Mouse (Mus musculus): Measurements from ENCODE around the gene Mcoln3. TPM values are rescaled to one million over a fixed set of nuclear protein-coding genes. Genes with fewer than 3 reads are reported as not detected.

Mcoln3 gene
- total RNA-seq, 1 experiment: 2.5 TPM

DNA sequence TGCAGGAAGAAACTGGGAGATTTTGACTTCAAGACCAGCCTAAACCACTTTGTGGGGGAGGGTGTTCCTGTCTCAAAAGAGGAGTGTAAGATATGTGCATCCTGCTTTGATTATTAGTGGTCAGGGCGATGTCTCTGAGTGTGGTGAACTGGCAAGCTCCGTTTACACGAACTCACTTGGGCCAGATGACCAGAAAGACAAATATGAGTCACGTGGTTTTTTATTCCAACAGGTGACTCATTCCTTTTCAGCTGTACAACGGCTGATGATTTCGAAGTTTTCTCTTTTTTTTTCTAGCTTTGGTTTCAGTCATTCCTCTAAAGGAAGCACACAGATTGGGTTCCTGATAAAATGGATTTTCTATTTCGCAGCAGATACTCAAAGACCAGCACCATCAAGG lies 60.0 kb downstream of the Mcoln3 start:
- no peak for TF ChIP-seq MAFK (IDR thresholded peaks at IDR 0.05; ENCODE audit: insufficient read depth, low read depth, low read length)
- no peak for TF ChIP-seq ZC3H11A (IDR thresholded peaks at IDR 0.05; ENCODE audit: borderline replicate concordance, low read depth, low read length)
- TF ChIP-seq ZNF384 (IDR thresholded peaks at IDR 0.05; ENCODE audit: low read depth, low read length): no peak
- no peak for TF ChIP-seq CHD2 (IDR thresholded peaks at IDR 0.05; ENCODE audit: low read depth, low read length)
- H3K9ac ChIP-seq (ENCODE audit: insufficient read depth, low read depth, low read length, poor library complexity, severe bottlenecking): no peak overlapping the region
- no peaks in the 10 kb centered on the region for H3K36me3 ChIP-seq (ENCODE audit: control insufficient read depth, insufficient read depth, low read length, poor library complexity, severe bottlenecking)
- H3K4me1 ChIP-seq (ENCODE audit: control insufficient read depth in 2 of 2, insufficient read depth in 2 of 2, low read length in 2 of 2, poor library complexity in 1 of 2): peaks cover 0 to 3% of the 10 kb centered on the region in 2 experiments; a peak in 1 of 4 replicates
- no peak overlapping the region for H3K27ac ChIP-seq (ENCODE audit: insufficient read depth, low read depth, low read length, poor library complexity, severe bottlenecking)
- H3K9me3 ChIP-seq (ENCODE audit: control insufficient read depth, insufficient read depth, low read depth, low read length): no peaks in the 10 kb centered on the region
- DNase-seq (ENCODE audit: low read depth, low spot score): no peak
- no peak overlapping the region for H3K4me3 ChIP-seq (ENCODE audit: insufficient read depth in 1 of 2, low read depth in 1 of 2, low read length in 2 of 2, poor library complexity in 1 of 2, severe bottlenecking in 1 of 2)
- in situ Hi-C loops (cut with MboI; ENCODE audit: low sequenced_read_pairs in 2 of 2, unreplicated experiment in 2 of 2): loop anchor here (5.0 to 25.0 kb wide), 4 partner anchors 120 to 765 kb away; no protein-coding TSS in a partner anchor

DNA sequence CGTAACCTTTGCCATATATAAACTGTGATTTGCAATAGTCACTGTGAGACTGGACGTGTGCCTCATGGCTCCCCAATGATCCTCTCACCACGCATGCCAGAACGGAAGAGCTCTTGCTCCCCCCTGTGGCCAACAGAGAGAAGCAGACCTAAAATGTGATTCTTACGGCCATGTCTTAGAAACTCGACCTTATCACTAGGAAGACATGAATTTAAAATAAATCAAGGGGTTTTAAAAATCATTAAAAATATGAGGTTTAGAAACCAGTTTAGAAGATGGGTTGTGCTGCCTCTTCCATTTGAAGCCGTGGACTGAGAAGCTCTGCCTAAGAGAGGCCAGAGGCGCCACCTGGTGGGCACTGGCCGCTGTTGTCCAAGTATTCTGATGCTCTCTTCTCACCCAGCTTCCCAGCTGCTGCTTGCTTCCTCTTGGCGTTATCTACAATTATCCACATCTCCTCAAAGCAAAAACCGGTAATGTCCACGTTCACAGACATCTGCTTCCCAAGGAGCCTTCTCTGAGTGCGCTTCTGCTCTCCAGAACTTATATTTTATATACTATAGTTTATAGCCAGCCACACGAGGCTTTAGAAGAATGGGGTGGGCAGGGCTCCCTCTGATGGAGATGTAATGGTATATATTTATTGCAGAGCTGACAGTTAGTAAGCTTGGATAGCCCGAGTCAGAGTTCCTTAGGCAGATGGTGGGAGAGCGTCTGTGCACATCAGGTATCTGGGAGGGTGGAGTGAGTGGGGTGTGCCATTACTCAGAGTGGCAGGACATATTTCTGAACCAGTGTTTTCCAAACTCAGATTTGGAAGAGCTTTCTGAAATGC lies 60.7 kb downstream of the Mcoln3 start:
- in situ Hi-C loops (cut with MboI; ENCODE audit: low sequenced_read_pairs in 2 of 2, unreplicated experiment in 2 of 2): loop anchor here (5.0 to 25.0 kb wide), 4 partner anchors 121 to 766 kb away; no protein-coding TSS in a partner anchor
- TF ChIP-seq HCFC1 (IDR thresholded peaks at IDR 0.05; ENCODE audit: borderline replicate concordance, insufficient read depth, low read length) (no peak), ZNF384 (IDR thresholded peaks at IDR 0.05; ENCODE audit: low read depth, low read length) (no peak), ZC3H11A (IDR thresholded peaks at IDR 0.05; ENCODE audit: borderline replicate concordance, low read depth, low read length) (peak; percentile 74), CHD2 (IDR thresholded peaks at IDR 0.05; ENCODE audit: low read depth, low read length) (no peak), MAFK (IDR thresholded peaks at IDR 0.05; ENCODE audit: insufficient read depth, low read depth, low read length) (no peak)
- Histone ChIP-seq H3K4me3 (ENCODE audit: insufficient read depth in 1 of 2, low read depth in 1 of 2, low read length in 2 of 2, poor library complexity in 1 of 2, severe bottlenecking in 1 of 2) (peak overlapping the region in 1 of 2 experiments; percentile 49; a peak in 2 of 4 replicates), H3K9me3 (ENCODE audit: control insufficient read depth, insufficient read depth, low read depth, low read length) (no peaks in the 10 kb centered on the region), H3K4me1 (ENCODE audit: control insufficient read depth in 2 of 2, insufficient read depth in 2 of 2, low read length in 2 of 2, poor library complexity in 1 of 2) (peaks cover 0 to 3% of the 10 kb centered on the region in 2 experiments; a peak in 1 of 4 replicates), H3K9ac (ENCODE audit: insufficient read depth, low read depth, low read length, poor library complexity, severe bottlenecking) (no peak overlapping the region), H3K36me3 (ENCODE audit: control insufficient read depth, insufficient read depth, low read length, poor library complexity, severe bottlenecking) (no peaks in the 10 kb centered on the region), H3K27ac (ENCODE audit: insufficient read depth, low read depth, low read length, poor library complexity, severe bottlenecking) (no peak overlapping the region)
- DNase-seq (ENCODE audit: low read depth, low spot score): peak; percentile 72

DNA sequence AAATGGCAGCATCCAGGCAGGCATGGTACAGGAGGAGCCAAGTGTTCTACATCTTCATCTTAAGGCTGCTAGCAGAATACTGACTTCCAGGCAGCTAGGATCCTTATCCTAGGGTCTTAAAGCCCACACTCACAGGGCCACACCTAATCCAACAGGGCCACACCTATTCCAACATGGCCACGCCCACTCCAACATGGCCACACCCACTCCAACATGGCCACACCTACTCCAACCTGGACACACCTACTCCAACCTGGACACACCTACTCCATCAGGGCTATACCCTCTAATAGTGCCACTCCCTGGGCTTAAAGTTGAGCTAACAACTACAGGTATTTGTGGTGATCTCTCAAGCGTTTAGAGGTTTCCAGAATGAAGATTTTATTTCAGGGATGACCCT lies 63.1 kb downstream of the Mcoln3 start:
- H3K4me1 ChIP-seq (ENCODE audit: control insufficient read depth in 2 of 2, insufficient read depth in 2 of 2, low read length in 2 of 2, poor library complexity in 1 of 2): peaks cover 0 to 3% of the 10 kb centered on the region in 2 experiments; a peak in 1 of 4 replicates
- no peak overlapping the region for H3K4me3 ChIP-seq (ENCODE audit: insufficient read depth in 1 of 2, low read depth in 1 of 2, low read length in 2 of 2, poor library complexity in 1 of 2, severe bottlenecking in 1 of 2)
- H3K36me3 ChIP-seq (ENCODE audit: control insufficient read depth, insufficient read depth, low read length, poor library complexity, severe bottlenecking): no peaks in the 10 kb centered on the region
- H3K9me3 ChIP-seq (ENCODE audit: control insufficient read depth, insufficient read depth, low read depth, low read length): no peaks in the 10 kb centered on the region
- no peak for TF ChIP-seq ZC3H11A (IDR thresholded peaks at IDR 0.05; ENCODE audit: borderline replicate concordance, low read depth, low read length)
- no peak for TF ChIP-seq ZNF384 (IDR thresholded peaks at IDR 0.05; ENCODE audit: low read depth, low read length)
- TF ChIP-seq HCFC1 (IDR thresholded peaks at IDR 0.05; ENCODE audit: borderline replicate concordance, insufficient read depth, low read length): no peak
- TF ChIP-seq MAFK (IDR thresholded peaks at IDR 0.05; ENCODE audit: insufficient read depth, low read depth, low read length): no peak
- no peak for TF ChIP-seq CHD2 (IDR thresholded peaks at IDR 0.05; ENCODE audit: low read depth, low read length)
- in situ Hi-C loops (cut with MboI; ENCODE audit: low sequenced_read_pairs in 2 of 2, unreplicated experiment in 2 of 2): loop anchor here in 1 of 2 experiments (25.0 kb wide), 1 partner anchor 768 kb away; no protein-coding TSS in a partner anchor
- H3K9ac ChIP-seq (ENCODE audit: insufficient read depth, low read depth, low read length, poor library complexity, severe bottlenecking): no peak overlapping the region
- peak; percentile 43 for DNase-seq (ENCODE audit: low read depth, low spot score)
- H3K27ac ChIP-seq (ENCODE audit: insufficient read depth, low read depth, low read length, poor library complexity, severe bottlenecking): no peak overlapping the region

DNA sequence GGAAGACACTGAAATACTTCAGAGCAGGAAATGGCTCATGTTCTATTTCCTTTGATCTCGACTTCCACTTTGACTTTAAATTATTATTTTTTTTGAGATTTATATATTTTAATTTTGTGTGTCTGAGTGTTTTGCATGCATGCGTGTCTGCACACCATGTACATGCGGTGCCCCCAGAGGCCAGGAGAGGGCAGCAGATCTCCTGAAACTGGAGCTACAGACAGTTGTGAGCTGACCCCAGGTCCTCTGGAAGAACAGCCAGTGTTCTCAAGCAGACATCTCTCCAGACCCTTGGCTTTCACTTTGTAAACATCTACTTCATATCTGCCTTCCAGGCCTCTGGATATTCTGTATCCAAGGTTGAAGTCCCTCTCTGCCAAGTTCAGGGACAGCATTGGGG lies 63.7 kb downstream of the Mcoln3 start:
- Histone ChIP-seq H3K9me3 (ENCODE audit: control insufficient read depth, insufficient read depth, low read depth, low read length) (no peaks in the 10 kb centered on the region), H3K27ac (ENCODE audit: insufficient read depth, low read depth, low read length, poor library complexity, severe bottlenecking) (no peak overlapping the region), H3K4me3 (ENCODE audit: insufficient read depth in 1 of 2, low read depth in 1 of 2, low read length in 2 of 2, poor library complexity in 1 of 2, severe bottlenecking in 1 of 2) (no peak overlapping the region), H3K9ac (ENCODE audit: insufficient read depth, low read depth, low read length, poor library complexity, severe bottlenecking) (no peak overlapping the region), H3K36me3 (ENCODE audit: control insufficient read depth, insufficient read depth, low read length, poor library complexity, severe bottlenecking) (no peaks in the 10 kb centered on the region), H3K4me1 (ENCODE audit: control insufficient read depth in 2 of 2, insufficient read depth in 2 of 2, low read length in 2 of 2, poor library complexity in 1 of 2) (peaks cover 0 to 3% of the 10 kb centered on the region in 2 experiments; a peak in 1 of 4 replicates)
- in situ Hi-C loops (cut with MboI; ENCODE audit: low sequenced_read_pairs in 2 of 2, unreplicated experiment in 2 of 2): loop anchor here in 1 of 2 experiments (25.0 kb wide), 1 partner anchor 769 kb away; no protein-coding TSS in a partner anchor
- DNase-seq (ENCODE audit: low read depth, low spot score): peak; percentile 39
- TF ChIP-seq CHD2 (IDR thresholded peaks at IDR 0.05; ENCODE audit: low read depth, low read length): no peak
- TF ChIP-seq MAFK (IDR thresholded peaks at IDR 0.05; ENCODE audit: insufficient read depth, low read depth, low read length): no peak
- no peak for TF ChIP-seq HCFC1 (IDR thresholded peaks at IDR 0.05; ENCODE audit: borderline replicate concordance, insufficient read depth, low read length)
- TF ChIP-seq ZC3H11A (IDR thresholded peaks at IDR 0.05; ENCODE audit: borderline replicate concordance, low read depth, low read length): no peak
- no peak for TF ChIP-seq ZNF384 (IDR thresholded peaks at IDR 0.05; ENCODE audit: low read depth, low read length)

Measured in ES-E14 (cell line).